Mouse (Mus musculus) liver, adult 2 months (tissue): ENCODE measurements at regions not wholly inside any gene's neighbourhood (a gene's known extent, or its start where the extent isn't known, plus 50 kb on each side); places are given as distances from the start of the nearest gene placed in this dataset.

Experiments used
- DNase-seq: peaks from one replicate; pipeline ENCODE4 v3.0.0-alpha.2; 2011; ENCODE audit warnings: low read depth, low spot score; ENCODE audit errors: extremely low read depth
- H3K27ac ChIP-seq: fragments of 200-500 bp; replicated peaks from 2 replicates; pipeline ENCODE4 v1.5.1; 2012; ENCODE audit warnings: low read depth, mild to moderate bottlenecking, control low read depth, inconsistent platforms, low read length; ENCODE audit not compliant: insufficient read depth
- H3K27me3 ChIP-seq: fragments of 200-500 bp; 2 replicates; pipeline ENCODE4 v1.6.1; 2012; ENCODE audit warnings: mild to moderate bottlenecking, moderate library complexity, low read length, inconsistent platforms; ENCODE audit not compliant: control insufficient read depth, insufficient read depth
- H3K36me3 ChIP-seq: fragments of 200-500 bp; 2 replicates; pipeline ENCODE4 v1.6.1; 2012; ENCODE audit warnings: low read length, inconsistent platforms; ENCODE audit not compliant: control insufficient read depth, insufficient read depth
- H3K4me1 ChIP-seq: fragments of 200-500 bp; 2 replicates; pipeline ENCODE4 v1.6.1; 2011; ENCODE audit warnings: low read length; ENCODE audit not compliant: control insufficient read depth, insufficient read depth
- H3K4me3 ChIP-seq: fragments of 200-500 bp; 2 replicates; pipeline ENCODE4 v1.5.1; 2011; ENCODE audit warnings: low read depth, mild to moderate bottlenecking, control low read depth, low read length, moderate library complexity; ENCODE audit not compliant: insufficient read depth
- H3K79me2 ChIP-seq: fragments of 200-500 bp; 2 replicates; pipeline ENCODE4 v1.6.1; 2012; ENCODE audit warnings: inconsistent platforms, mild to moderate bottlenecking, low read length, moderate library complexity; ENCODE audit not compliant: control insufficient read depth, insufficient read depth
- H3K9ac ChIP-seq: fragments of 200-500 bp; 2 replicates; pipeline ENCODE4 v1.6.1; 2012; ENCODE audit warnings: low read depth, mild to moderate bottlenecking, control low read depth, inconsistent platforms, low read length
- CTCF ChIP-seq: fragments of 200-500 bp; IDR thresholded peaks from 2 replicates; pipeline ENCODE4 v1.5.1; 2011; ENCODE audit warnings: low read depth, low read length, control low read depth
- POLR2A ChIP-seq: fragments of 200-500 bp; IDR thresholded peaks from 2 replicates; pipeline ENCODE4 v1.6.1; 2011; ENCODE audit warnings: low read length, control low read depth; ENCODE audit not compliant: insufficient read depth; ENCODE audit errors: extremely low read depth
- WGBS: fragments of 180-500 bp; shearing (Covaris S2); methylation state at CpG from one replicate; pipeline ENCODE4 v1.1.7; 2018; 5-methylcytosine and 5-hydroxymethylcytosine counted together

- Histone ChIP-seq H3K9ac (no peak overlapping the region), H3K4me1 (0 out of 2 replicates have a peak, but pooled peaks cover 2% of the 10 kb centered on the region), H3K36me3 (no peaks in the 10 kb centered on the region), H3K79me2 (no peaks in the 10 kb centered on the region), H3K27me3 (no peaks in the 10 kb centered on the region), H3K4me3 (no peak overlapping the region), H3K27ac (0 out of 2 replicates have a peak overlapping the region, but pooled peaks have one; percentile 2)
- 59% methylated on average over 3 of the region's 3 CpGs for WGBS
- TF ChIP-seq POLR2A (no peak), CTCF (no peak)
- DNase-seq = peak; percentile 33
These were observed 81.6 kb upstream of the Peli1 start for GRCm38 (mm10) chr11:21009505-21009904.

- Histone ChIP-seq H3K27me3 (no peaks in the 10 kb centered on the region), H3K9ac (no peak overlapping the region), H3K27ac (no peak overlapping the region), H3K4me1 (peaks cover 5% of the 10 kb centered on the region; the same call in 1 of the 2 replicates), H3K36me3 (no peaks in the 10 kb centered on the region), H3K79me2 (no peaks in the 10 kb centered on the region), H3K4me3 (no peak overlapping the region)
- TF ChIP-seq CTCF = no peak
- no peak for DNase-seq
- 91% methylated on average over 7 of the region's 7 CpGs for WGBS
These were observed 80.2 kb upstream of the Peli1 start for GRCm38 (mm10) chr11:21010867-21011266.

- no peaks in the 10 kb centered on the region for H3K36me3 ChIP-seq
- no peak overlapping the region for H3K4me3 ChIP-seq
- DNase-seq = no peak
- no peaks in the 10 kb centered on the region for H3K79me2 ChIP-seq
- no peaks in the 10 kb centered on the region for H3K27me3 ChIP-seq
- TF ChIP-seq CTCF (no peak), POLR2A (no peak)
- no peak overlapping the region for H3K9ac ChIP-seq
- no peak overlapping the region for H3K27ac ChIP-seq
- peaks cover 11% of the 10 kb centered on the region; the same call in 1 of the 2 replicates for H3K4me1 ChIP-seq
- 77% methylated on average over 3 of the region's 3 CpGs for WGBS
These were observed 76.8 kb upstream of the Peli1 start for GRCm38 (mm10) chr11:21014250-21014649.

- H3K9ac ChIP-seq = no peak overlapping the region
- H3K27ac ChIP-seq = no peak overlapping the region
- peaks cover 11% of the 10 kb centered on the region; the same call in 1 of the 2 replicates for H3K4me1 ChIP-seq
- no peaks in the 10 kb centered on the region for H3K36me3 ChIP-seq
- no peaks in the 10 kb centered on the region for H3K27me3 ChIP-seq
- no peak overlapping the region for H3K4me3 ChIP-seq
- WGBS = 9% methylated on average over 3 of the region's 3 CpGs
- TF ChIP-seq CTCF (no peak), POLR2A (no peak)
- peak; percentile 87 for DNase-seq
- H3K79me2 ChIP-seq = no peaks in the 10 kb centered on the region
These were observed 75.6 kb upstream of the Peli1 start for GRCm38 (mm10) chr11:21015536-21015935.

- peak; percentile 80 for DNase-seq
- WGBS = 12% methylated on average over 4 of the region's 4 CpGs
These were observed 74.9 kb upstream of the Peli1 start for GRCm38 (mm10) chr11:21016133-21016746.

GRCm38 (mm10) chr11:21016791-21017329, 74.2 kb upstream of the Peli1 start:
- no peak overlapping the region for H3K27ac ChIP-seq
- H3K36me3 ChIP-seq = no peaks in the 10 kb centered on the region
- no peaks in the 10 kb centered on the region for H3K79me2 ChIP-seq
- no peak overlapping the region for H3K9ac ChIP-seq
- H3K4me1 ChIP-seq = peaks cover 11% of the 10 kb centered on the region; the same call in 1 of the 2 replicates
- WGBS = 81% methylated on average over 6 of the region's 6 CpGs
- H3K4me3 ChIP-seq = no peak overlapping the region
- TF ChIP-seq CTCF (no peak), POLR2A (no peak)
- no peaks in the 10 kb centered on the region for H3K27me3 ChIP-seq
- DNase-seq = no peak

More at GRCm38 (mm10) chr11:21016133-21016746, 74.9 kb upstream of the Peli1 start:
- Histone ChIP-seq H3K9ac (no peak overlapping the region), H3K4me1 (peaks cover 11% of the 10 kb centered on the region; the same call in 1 of the 2 replicates), H3K27me3 (no peaks in the 10 kb centered on the region), H3K27ac (no peak overlapping the region), H3K79me2 (no peaks in the 10 kb centered on the region), H3K36me3 (no peaks in the 10 kb centered on the region), H3K4me3 (no peak overlapping the region)
- TF ChIP-seq CTCF (no peak), POLR2A (no peak)
